Mouse (Mus musculus) CH12.LX (cell line): ENCODE measurements at regions not wholly inside any gene's neighbourhood (a gene's known extent, or its start where the extent isn't known, plus 50 kb on each side); places are given as distances from the start of the nearest gene placed in this dataset.

Source experiments
- DNase-seq: peaks from one replicate; pipeline ENCODE4 v3.0.0-alpha.2; 2013; ENCODE audit errors: extremely low read depth
- H3K27ac ChIP-seq: 2 replicates; pipeline ENCODE4 v1.5.1; 2012; ENCODE audit warnings: low read depth, mild to moderate bottlenecking, control low read depth, moderate library complexity; ENCODE audit not compliant: insufficient read depth
- H3K27me3 ChIP-seq: replicated peaks from 2 replicates; pipeline ENCODE3; 2012; ENCODE audit warnings: inconsistent platforms
- H3K36me3 ChIP-seq, 2 experiments: replicated peaks in 1 of 2; 2 replicates each; pipeline versions ENCODE3 to v1.6.1; 2012; ENCODE audit warnings: inconsistent platforms in 1 of 2, low read length in 1 of 2, mild to moderate bottlenecking in 1 of 2, mixed read lengths in 1 of 2, moderate library complexity in 1 of 2; ENCODE audit not compliant: control insufficient read depth in 1 of 2, insufficient read depth in 1 of 2
- H3K4me1 ChIP-seq, 2 experiments: 2 replicates each; pipeline ENCODE4 v1.6.1; 2012; ENCODE audit warnings: inconsistent platforms in 1 of 2, moderate library complexity in 1 of 2; ENCODE audit not compliant: insufficient read depth in 2 of 2, control insufficient read depth in 1 of 2
- H3K4me2 ChIP-seq: 2 replicates; pipeline ENCODE4 v1.6.1; 2012; ENCODE audit warnings: low read depth, mild to moderate bottlenecking, control low read depth; ENCODE audit not compliant: poor library complexity, insufficient read depth, severe bottlenecking
- H3K4me3 ChIP-seq, 3 experiments: fragments of 150-350 bp in 1 of 3; sonication (generic) in 1 of 3; replicated peaks in 1 of 3; 2 replicates each; pipeline versions ENCODE3 to v1.5.1; 2011 to 2012; ENCODE audit warnings: low read depth in 2 of 3, low read length in 2 of 3, mild to moderate bottlenecking in 2 of 3, moderate library complexity in 2 of 3, control low read depth in 1 of 3, improper control_type of control experiment in 1 of 3, inconsistent platforms in 1 of 3, mixed read lengths in 1 of 3; ENCODE audit not compliant: poor library complexity in 1 of 3
- H3K79me2 ChIP-seq: replicated peaks from 2 replicates; pipeline ENCODE4 v1.6.1; 2012; ENCODE audit warnings: mild to moderate bottlenecking, moderate library complexity; ENCODE audit not compliant: control insufficient read depth, poor library complexity, insufficient read depth, severe bottlenecking; ENCODE audit errors: extremely low read depth
- H3K9ac ChIP-seq: 2 replicates; pipeline ENCODE4 v1.6.1; 2012; ENCODE audit warnings: low read depth, mild to moderate bottlenecking, control low read depth, moderate library complexity; ENCODE audit not compliant: insufficient read depth
- H3K9me3 ChIP-seq: replicated peaks from 2 replicates; pipeline ENCODE3; 2012; ENCODE audit warnings: low read length, inconsistent platforms, mixed read lengths
- ELF1 ChIP-seq: IDR thresholded peaks from 2 replicates; pipeline ENCODE4 v1.6.1; 2014; ENCODE audit warnings: low read depth, mild to moderate bottlenecking, inconsistent platforms, low read length, improper control_type of control experiment
- GABPA ChIP-seq: IDR thresholded peaks from 2 replicates; pipeline ENCODE4 v1.6.1; 2012; ENCODE audit warnings: low read depth, low read length, improper control_type of control experiment, inconsistent platforms; ENCODE audit not compliant: insufficient replicate concordance
- IRF4 ChIP-seq: IDR thresholded peaks from 2 replicates; pipeline ENCODE4 v1.6.1; 2014; ENCODE audit warnings: low read depth, mild to moderate bottlenecking, inconsistent platforms, low read length, improper control_type of control experiment
- MEF2A ChIP-seq: IDR thresholded peaks from 2 replicates; pipeline ENCODE4 v1.6.1; 2014; ENCODE audit warnings: low read depth, mild to moderate bottlenecking, inconsistent platforms, low read length, improper control_type of control experiment, borderline replicate concordance
- MYC ChIP-seq: IDR thresholded peaks from 2 replicates; pipeline ENCODE4 v1.6.1; 2011; ENCODE audit warnings: low read depth, mild to moderate bottlenecking, improper control_type of control experiment, low read length
- PAX5 ChIP-seq: IDR thresholded peaks from 2 replicates; pipeline ENCODE4 v1.6.1; 2012; ENCODE audit warnings: low read length, inconsistent platforms, mixed read lengths
- POLR2AphosphoS2 ChIP-seq: IDR thresholded peaks from 2 replicates; pipeline ENCODE4 v1.6.1; 2011; ENCODE audit warnings: low read depth, low read length, improper control_type of control experiment
- SIN3A ChIP-seq: IDR thresholded peaks from 2 replicates; pipeline ENCODE4 v1.6.1; 2012; ENCODE audit warnings: low read length, improper control_type of control experiment, inconsistent platforms
- TBP ChIP-seq: conservative IDR thresholded peaks from 2 replicates; pipeline ENCODE4 v1.6.1; 2011; ENCODE audit warnings: low read depth, low read length, improper control_type of control experiment
- TCF12 ChIP-seq: IDR thresholded peaks from 2 replicates; pipeline ENCODE4 v1.6.1; 2014; ENCODE audit warnings: low read depth, mild to moderate bottlenecking, inconsistent platforms, low read length, improper control_type of control experiment
- USF2 ChIP-seq: conservative IDR thresholded peaks from 2 replicates; pipeline ENCODE4 v1.6.1; 2011; ENCODE audit warnings: low read depth, low read length, improper control_type of control experiment
- ZKSCAN1 ChIP-seq: IDR thresholded peaks from 2 replicates; pipeline ENCODE4 v1.6.1; 2012; ENCODE audit warnings: low read depth, inconsistent platforms, low read length, improper control_type of control experiment, borderline replicate concordance
- ZMIZ1 ChIP-seq: IDR thresholded peaks from 2 replicates; pipeline ENCODE4 v1.6.1; 2012; ENCODE audit warnings: low read depth, mild to moderate bottlenecking, inconsistent platforms, low read length, improper control_type of control experiment
- ZNF384 ChIP-seq: IDR thresholded peaks from 2 replicates; pipeline ENCODE4 v1.6.1; 2012; ENCODE audit warnings: low read depth, low read length, improper control_type of control experiment, inconsistent platforms
- dilution Hi-C: fragments of 300-500 bp; cut with MboI; formaldehyde crosslinking; loops from 2 replicates; pipeline ENCODE4 v1.14.3; 2020; ENCODE audit warnings: low sequenced_read_pairs; ENCODE audit not compliant: extremely low pct_unique_long_range_greater_than_20kb, extremely low pct_ligation_motif_present
- in situ Hi-C: fragments of 300-500 bp; cut with MboI; formaldehyde crosslinking; loops from 3 replicates; pipeline ENCODE4 v1.14.3; 2019; ENCODE audit warnings: low sequenced_read_pairs, low pct_ligation_motif_present, low pct_unique_long_range_greater_than_20kb, mixed read lengths

GRCm38 (mm10) chr1:47386579-47386978 is 493.9 kb upstream of the Slc39a10 start:
- Histone ChIP-seq H3K9me3 (peaks cover 15% of the 10 kb centered on the region), H3K4me3 (no peak overlapping the region), H3K4me2 (no peak overlapping the region)
- no peak for DNase-seq
- in situ Hi-C loops = no loop called here
- TF ChIP-seq PAX5 (no peak), ZNF384 (no peak), SIN3A (no peak), MYC (no peak), IRF4 (no peak), MEF2A (no peak), USF2 (no peak), TCF12 (no peak)
- TF ChIP-seq, all 38 proteins: peak for 0
- Histone ChIP-seq H3K9ac (no peak overlapping the region), H3K79me2 (no peaks in the 10 kb centered on the region), H3K36me3 (no peaks in the 10 kb centered on the region), H3K27ac (no peak overlapping the region), H3K4me1 (no peaks in the 10 kb centered on the region), H3K27me3 (no peaks in the 10 kb centered on the region)
- dilution Hi-C loops = no loop called here

GRCm38 (mm10) chr1:47378795-47379194 is 486.1 kb upstream of the Slc39a10 start:
- Histone ChIP-seq H3K27ac (no peak overlapping the region), H3K4me2 (no peak overlapping the region), H3K9me3 (peaks cover 17% of the 10 kb centered on the region), H3K27me3 (no peaks in the 10 kb centered on the region), H3K79me2 (no peaks in the 10 kb centered on the region), H3K36me3 (no peaks in the 10 kb centered on the region), H3K4me3 (no peak overlapping the region), H3K4me1 (no peaks in the 10 kb centered on the region), H3K9ac (no peak overlapping the region)
- dilution Hi-C loops = no loop called here
- in situ Hi-C loops = no loop called here
- no peak for DNase-seq
- TF ChIP-seq ZMIZ1 (no peak), ELF1 (no peak), ZKSCAN1 (no peak), GABPA (no peak), TBP (no peak), ZNF384 (no peak), MEF2A (no peak), POLR2AphosphoS2 (no peak)
